Mouse (Mus musculus) kidney, postnatal 10 days (tissue): ENCODE results near the gene Cnbp.

Experiments used
- DNase-seq: peaks from one replicate; pipeline ENCODE4 v3.0.0; 2021; ENCODE audit warnings: mixed read lengths

Gene Cnbp

DNA sequence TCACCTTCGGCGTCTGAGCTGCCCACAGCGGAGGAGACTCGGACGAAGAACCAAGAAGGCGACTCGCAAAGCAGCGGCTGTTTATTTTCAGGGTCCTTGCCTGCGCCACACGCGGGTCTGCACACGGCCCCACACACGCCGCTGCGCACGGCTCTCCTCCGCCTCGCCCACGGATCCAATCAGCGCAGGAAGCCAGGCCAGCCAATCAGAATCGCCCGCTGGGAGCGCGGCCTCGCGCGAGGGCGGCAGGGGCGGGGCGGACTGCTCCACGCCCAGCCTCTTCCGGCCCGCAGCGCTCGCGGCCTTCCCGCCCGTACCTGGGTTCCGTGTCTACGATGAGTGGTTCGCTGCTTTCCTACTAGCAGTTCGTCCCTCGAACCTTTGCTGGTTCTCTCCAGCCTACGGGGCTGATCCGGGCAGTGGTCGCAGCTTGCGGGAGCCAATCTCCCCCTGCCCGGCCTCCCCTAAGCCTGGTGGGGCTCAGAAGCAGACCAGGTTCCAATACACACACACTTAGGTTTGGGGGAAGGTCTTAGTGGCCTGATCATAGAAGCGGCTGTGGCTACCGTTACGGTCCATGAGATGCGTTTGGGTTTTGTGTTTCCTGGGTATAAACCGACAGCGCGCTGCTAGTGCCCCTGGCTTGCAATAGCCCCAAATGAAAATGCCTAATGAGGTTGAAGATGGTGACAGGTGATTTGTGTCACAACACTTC, at the start of gene Cnbp:
Gene Cnbp, minus strand, starts transcription at position 207 of the 715 bp plus-strand sequence.
- DNase-seq, result peak; percentile 99

DNA sequence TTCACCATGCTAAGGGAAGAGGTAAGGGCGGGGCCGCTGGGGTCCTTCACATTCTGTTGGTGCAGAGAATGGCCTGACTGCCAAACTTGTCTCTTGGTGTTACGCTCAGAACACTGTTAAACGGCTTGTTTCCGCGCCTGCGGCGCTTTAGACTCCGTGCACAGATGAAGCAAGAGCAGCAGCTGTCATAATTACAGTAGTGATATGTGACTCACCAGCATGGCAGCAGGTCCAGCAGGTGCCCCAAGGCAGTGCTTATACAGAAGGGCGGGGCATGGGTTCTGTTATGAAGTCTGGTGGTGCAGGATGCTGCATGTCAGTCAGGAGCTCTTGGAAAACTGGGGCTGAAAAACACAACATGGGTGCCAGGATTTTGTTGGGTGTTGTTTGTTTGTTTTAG, 47.1 kb upstream of the Cnbp start:
- no peak for DNase-seq

- no peak for DNase-seq
Measured at GRCm38 (mm10) chr6:87893931-87894330, 43.0 kb upstream of the Cnbp start.

DNA sequence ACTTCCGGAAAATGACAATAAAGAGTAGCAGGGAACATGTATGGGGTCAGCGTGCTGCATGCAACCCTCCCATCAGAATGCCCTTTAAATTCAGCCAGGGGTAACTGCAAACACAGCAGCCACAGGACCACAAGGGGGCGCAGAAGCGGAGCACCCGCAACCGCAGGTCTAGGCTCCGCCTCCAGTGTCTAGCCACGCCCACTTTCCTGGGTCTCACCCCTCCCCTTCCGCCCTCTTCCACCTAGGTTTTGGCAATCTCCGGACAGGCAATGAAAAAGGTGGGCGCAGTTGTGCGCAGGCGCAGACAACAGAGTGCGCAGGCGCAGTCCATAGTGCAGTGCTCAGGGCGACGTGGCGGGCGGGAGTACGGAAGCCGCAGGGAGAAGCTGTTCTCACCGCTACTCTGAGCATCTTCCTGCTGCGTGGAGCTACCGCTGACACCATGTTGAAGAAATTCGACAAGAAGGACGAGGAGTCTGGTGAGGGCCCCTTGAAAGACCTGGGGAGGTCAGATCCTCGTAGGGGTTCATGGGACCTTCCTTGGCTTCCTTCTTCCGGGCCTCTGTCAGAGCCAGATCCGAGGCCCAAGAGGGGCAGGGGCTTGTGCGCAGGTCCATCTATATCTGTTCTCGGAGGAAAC, 36.8 kb upstream of the Cnbp start, which contains the start of gene Copg1:
Gene Copg1, plus strand, starts transcription at position 221 of the 640 bp plus-strand sequence.
- DNase-seq, result peak; percentile 100

- DNase-seq, result no peak
Measured at GRCm38 (mm10) chr6:87886721-87887120, 35.8 kb upstream of the Cnbp start.

DNA sequence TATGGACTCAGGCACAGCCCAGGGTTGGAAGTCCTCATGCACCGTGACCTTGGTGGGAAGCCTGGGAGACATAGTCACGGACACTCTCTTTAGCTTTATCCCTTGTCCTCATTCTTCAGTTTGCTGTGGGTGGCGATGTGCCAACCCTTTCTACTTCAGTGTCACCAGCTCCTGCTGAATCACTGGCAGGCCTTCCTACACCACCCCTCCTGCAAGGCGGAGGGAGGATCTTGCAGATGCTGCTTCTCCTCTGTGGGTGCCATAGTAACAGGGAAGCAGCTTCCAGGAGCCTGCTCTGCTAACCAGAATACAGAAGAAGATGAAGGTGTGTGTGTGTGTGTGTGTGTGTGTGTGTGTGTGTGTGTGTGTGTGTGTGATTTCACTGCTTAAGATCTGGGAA, 31.9 kb upstream of the Cnbp start:
- DNase-seq, result no peak

- DNase-seq, result no peak
Measured at GRCm38 (mm10) chr6:87882221-87882620, 31.3 kb upstream of the Cnbp start.

GRCm38 (mm10) chr6:87879628-87880027, 28.7 kb upstream of the Cnbp start:
- no peak for DNase-seq

- no peak for DNase-seq
Measured at GRCm38 (mm10) chr6:87879010-87879409, 28.1 kb upstream of the Cnbp start.

DNA sequence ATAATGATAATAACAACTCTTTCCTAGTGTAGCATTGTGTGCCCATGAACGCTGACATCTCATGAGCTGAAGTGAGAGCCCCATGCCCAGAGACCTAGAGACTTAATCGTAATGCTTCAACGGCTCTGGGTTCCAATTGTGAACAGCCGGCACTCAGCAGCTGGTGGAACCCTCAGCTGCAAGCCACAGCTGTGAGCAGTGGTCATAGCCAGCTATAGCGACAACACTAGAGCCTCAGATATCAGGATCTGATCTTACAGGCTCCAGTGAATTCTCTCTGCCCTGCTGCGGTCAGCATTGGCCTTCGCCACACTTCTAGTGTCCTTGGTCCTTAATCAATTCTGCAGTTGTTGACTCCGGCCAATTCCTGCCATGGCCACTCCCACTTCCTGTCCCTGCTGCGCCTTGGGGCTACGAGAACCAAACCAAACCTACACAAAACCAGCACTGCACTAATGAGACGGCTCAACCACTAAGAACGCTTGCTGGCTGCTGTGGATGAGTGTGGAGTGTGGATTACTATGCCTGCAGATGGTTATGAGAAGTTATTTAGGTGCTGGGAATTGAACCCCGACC, 25.2 kb upstream of the Cnbp start:
- DNase-seq, result peak; percentile 75

DNA sequence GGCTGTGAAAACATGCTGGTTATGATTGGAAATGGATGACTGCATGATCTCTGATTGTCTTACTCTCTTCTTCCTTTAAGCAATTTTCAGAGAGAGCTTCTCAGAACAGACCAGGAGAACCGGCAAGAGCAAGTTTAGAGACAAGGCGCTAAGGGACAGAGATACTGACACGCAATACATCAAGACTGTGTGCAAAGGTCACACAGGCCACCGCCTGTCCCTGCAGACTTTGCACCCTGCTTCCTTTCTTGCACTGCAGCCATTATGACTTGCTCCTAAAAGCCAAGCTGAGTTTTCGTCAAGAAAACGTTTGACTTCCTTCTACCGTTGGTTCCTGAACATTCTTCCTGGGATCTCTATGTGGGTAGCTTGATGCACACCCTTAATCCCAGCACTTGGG, 24.7 kb upstream of the Cnbp start:
- no peak for DNase-seq

GRCm38 (mm10) chr6:87875083-87875482, 24.2 kb upstream of the Cnbp start:
- no peak for DNase-seq

DNA sequence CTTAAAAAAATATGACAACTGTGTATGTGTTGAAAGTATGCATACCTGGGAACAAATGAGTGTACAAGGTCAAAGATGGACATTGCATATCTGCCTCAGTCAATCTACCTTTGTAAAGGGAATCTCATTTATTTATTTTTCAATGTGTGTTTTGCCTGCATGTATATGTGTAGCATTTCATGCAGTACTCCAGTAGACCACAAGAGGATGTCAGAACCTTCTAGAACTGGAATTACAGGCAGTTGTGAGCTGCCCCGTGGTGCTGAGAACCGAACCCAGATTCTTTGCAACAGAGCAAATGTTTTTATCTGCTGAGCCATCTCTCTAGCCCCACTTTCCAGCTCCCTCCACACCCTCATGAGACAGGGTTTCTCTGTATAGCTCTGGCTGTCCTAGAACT, 23.1 kb upstream of the Cnbp start:
- no peak for DNase-seq

DNA sequence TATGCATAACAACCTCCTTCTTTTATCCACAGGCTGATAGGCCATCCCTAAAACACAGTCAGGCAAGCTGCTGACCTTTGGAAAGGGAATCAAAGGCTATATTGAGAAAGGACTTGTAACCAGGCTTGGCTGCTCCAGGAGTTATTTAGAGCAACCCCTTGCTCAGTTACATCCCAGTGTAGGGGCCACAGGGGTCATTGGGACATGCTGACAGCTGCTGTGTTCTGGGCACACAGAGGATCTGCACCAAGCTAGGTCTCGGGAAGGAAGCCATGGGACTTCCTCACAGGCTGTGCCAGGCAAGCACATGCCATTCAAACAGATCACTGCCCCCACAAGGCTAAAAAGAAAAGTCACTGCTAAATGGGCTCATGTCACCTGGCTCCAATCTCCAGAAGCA, 22.2 kb upstream of the Cnbp start:
- DNase-seq, result no peak

- no peak for DNase-seq
Measured at GRCm38 (mm10) chr6:87871240-87871639, 20.3 kb upstream of the Cnbp start.

- no peak for DNase-seq
Measured at GRCm38 (mm10) chr6:87870440-87870839, 19.5 kb upstream of the Cnbp start.

DNA sequence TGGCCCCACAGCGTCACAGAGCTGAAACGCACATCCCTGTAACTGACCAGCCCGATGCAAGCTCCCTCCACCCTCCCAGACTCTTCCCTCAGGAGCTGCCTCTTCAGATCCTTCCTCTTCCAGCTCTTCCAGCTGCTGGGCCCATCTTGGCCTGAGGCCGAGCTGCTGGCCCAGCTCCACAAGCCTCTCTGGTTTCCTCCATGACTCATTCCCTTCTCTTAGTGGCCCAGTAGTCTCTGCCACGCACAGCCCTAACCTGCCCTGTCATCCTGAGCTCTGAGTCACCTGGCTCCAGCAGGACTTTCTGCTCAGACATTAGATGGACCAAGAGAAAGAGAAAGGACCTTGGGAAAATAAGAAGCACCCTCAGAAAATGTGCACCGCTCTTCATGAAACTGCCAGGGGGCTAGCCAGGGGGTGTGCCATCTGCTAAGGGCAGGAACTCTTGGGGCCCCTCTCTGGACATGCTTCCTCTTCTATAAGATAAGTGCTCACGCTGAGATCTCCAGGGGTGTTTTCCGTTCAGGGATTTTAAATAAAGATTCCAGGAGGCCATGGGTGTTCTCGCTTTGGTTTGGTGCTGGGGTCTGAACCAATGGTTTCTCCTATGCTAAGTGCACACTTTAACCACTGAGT, 18.1 kb upstream of the Cnbp start:
- DNase-seq, result peak; percentile 86

DNA sequence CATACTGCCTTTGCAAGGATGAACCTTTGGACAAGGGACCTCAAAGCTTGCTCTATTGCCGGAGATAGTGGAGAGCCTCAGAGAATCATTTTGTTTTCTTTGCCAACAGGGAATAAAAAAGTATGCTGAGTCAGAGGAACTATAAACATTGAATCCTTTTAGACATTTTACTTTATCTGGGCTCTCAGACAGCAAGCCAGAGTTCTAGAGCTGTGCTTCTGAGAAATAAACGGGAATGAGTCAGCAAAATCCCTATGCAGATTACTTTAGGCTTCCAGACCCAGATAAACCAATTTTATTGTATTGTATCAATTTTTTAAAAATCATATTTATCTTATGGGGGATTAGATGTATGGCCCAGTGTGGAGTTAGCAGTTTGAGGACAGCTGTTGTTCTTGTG, 16.4 kb upstream of the Cnbp start:
- DNase-seq, result no peak

GRCm38 (mm10) chr6:87866211-87866610, 15.3 kb upstream of the Cnbp start:
- DNase-seq, result no peak

- no peak for DNase-seq
Measured at GRCm38 (mm10) chr6:87857071-87857470, 6.2 kb upstream of the Cnbp start.

DNA sequence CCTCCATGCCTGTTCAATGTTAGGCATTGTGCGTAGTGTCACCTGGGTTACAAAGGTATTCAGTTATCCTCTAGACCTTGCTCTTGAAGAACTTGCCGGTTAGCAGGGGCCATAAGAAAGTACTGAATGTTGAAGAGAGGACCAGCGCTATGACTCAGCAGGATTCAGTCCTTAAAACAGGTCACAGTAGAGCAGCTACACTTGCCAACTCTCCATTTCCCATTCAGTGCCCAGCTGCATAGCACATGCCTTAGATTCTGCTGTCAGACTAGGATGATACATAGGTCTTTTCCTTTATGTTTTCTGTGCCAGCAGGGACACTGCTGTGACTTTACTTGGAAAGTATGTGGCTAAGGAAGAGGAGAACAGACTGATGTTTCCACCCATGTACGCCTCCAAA, 2.5 kb upstream of the Cnbp start:
- DNase-seq, result no peak

DNA sequence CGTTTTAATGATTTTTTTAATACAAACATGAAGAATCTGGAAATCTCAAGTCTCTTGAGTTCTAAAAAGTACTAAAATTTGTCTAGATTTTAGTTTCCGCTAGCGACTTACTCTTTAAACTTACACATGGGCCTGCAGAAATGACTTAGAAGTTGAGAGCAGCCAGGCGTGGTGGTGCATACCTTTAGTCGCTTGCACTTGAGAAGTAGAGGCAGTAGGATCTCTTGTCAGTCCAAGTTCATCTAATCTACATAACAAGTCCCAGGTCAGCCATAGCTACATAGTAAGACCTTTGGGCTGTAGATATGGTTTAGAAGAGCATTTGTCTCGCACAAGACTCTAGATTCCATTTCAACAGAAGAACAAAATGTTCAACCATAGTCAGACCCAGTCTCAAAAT, 965 bp upstream of the Cnbp start:
- no peak for DNase-seq

DNA sequence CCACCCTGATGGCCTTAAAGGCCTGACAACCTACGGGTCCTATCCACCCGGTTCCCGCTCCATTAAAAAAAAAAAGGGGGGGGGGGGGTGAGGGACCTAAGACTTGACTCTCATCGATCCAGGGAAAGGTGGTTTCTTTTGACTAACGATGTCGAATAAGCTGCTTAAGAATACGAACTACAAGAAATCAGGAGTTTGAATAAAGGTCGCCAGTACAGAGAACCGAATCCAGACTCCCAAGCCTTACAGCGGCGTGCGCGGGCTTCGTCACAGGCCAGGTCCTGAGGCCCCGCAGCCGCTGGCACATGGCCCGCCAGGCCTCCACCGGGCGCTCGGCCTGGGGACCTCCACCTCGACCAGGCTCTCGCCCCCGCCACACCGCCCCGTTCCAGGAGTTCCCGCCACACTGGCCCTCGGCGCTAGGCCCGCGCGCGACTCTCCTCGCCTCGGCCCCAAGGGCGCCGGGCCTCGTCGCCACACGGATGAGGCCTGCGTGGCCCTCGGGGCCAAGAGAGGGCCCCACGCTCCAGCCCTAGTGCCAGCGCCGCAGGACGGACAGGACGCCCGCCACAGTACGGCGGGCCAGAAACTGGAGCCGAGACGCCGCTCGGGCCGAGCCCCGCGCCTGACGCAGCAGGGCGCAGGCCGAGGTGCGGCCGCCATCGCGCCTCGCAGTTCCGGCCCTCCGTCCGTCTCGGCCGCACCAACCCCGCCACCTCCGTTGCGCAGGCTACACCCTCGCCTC, 579 bp downstream of the Cnbp start:
- peak; percentile 76 for DNase-seq
